Mouse (Mus musculus) neural tube, embryonic 11.5 days (tissue): ENCODE measurements at regions not wholly inside any gene's neighbourhood (a gene's known extent, or its start where the extent isn't known, plus 50 kb on each side); places are given as distances from the start of the nearest gene placed in this dataset.
"Not testable (repeated sequence)": the region's sequence is repeated elsewhere in the genome, so short reads cannot be mapped to it uniquely, and the experiment has no call there.

ENCODE experiments used
- ATAC-seq: fragments of 200-750 bp; cut with Nextera tagmentation; 2 replicates; pipeline ENCODE4 v1.8.0; 2017; ENCODE audit warnings: moderate number of reproducible peaks, mild to moderate bottlenecking, moderate TSS enrichment, moderate library complexity; ENCODE audit not compliant: insufficient read depth, low FRiP score, low TSS enrichment
- DNase-seq: peaks from one replicate; pipeline ENCODE4 v3.0.0-alpha.2; 2015; ENCODE audit warnings: low spot score
- H3K27ac ChIP-seq: fragments of 300-500 bp; sonication (generic); 2 replicates; pipeline ENCODE4 v1.5.1; 2014; ENCODE audit warnings: low read depth, mild to moderate bottlenecking, low read length
- H3K27me3 ChIP-seq: fragments of 300-500 bp; sonication (generic); 2 replicates; pipeline ENCODE4 v1.6.1; 2014; ENCODE audit warnings: mild to moderate bottlenecking, low read length, mixed read lengths; ENCODE audit not compliant: control insufficient read depth, insufficient read depth
- H3K36me3 ChIP-seq: fragments of 300-500 bp; sonication (generic); 2 replicates; pipeline ENCODE4 v1.6.1; 2014; ENCODE audit warnings: mild to moderate bottlenecking, low read length, moderate library complexity, mixed read lengths; ENCODE audit not compliant: control insufficient read depth, insufficient read depth
- H3K4me1 ChIP-seq: fragments of 300-500 bp; sonication (generic); 2 replicates; pipeline ENCODE4 v1.6.1; 2014; ENCODE audit warnings: low read length, mixed read lengths; ENCODE audit not compliant: control insufficient read depth, insufficient read depth
- H3K4me2 ChIP-seq: fragments of 300-500 bp; sonication (generic); 2 replicates; pipeline ENCODE4 v1.6.1; 2014; ENCODE audit warnings: low read depth, mild to moderate bottlenecking, moderate library complexity
- H3K4me3 ChIP-seq: fragments of 300-500 bp; sonication (generic); 2 replicates; pipeline ENCODE4 v1.5.1; 2014; ENCODE audit warnings: low read depth, low read length
- H3K9ac ChIP-seq: fragments of 300-500 bp; sonication (generic); 2 replicates; pipeline ENCODE4 v1.6.1; 2014; ENCODE audit warnings: mild to moderate bottlenecking, low read length
- H3K9me3 ChIP-seq: fragments of 300-500 bp; sonication (generic); 2 replicates; pipeline ENCODE4 v1.6.1; 2016; ENCODE audit warnings: low read length; ENCODE audit not compliant: control insufficient read depth
- WGBS: fragments of 180-500 bp; shearing (Covaris S2); extraction: QIAGEN DNeasy Blood & Tissue Kit; methylation state at CpG from one replicate; pipeline ENCODE4 v1.1.7; 2014; 5-methylcytosine and 5-hydroxymethylcytosine counted together

DNA sequence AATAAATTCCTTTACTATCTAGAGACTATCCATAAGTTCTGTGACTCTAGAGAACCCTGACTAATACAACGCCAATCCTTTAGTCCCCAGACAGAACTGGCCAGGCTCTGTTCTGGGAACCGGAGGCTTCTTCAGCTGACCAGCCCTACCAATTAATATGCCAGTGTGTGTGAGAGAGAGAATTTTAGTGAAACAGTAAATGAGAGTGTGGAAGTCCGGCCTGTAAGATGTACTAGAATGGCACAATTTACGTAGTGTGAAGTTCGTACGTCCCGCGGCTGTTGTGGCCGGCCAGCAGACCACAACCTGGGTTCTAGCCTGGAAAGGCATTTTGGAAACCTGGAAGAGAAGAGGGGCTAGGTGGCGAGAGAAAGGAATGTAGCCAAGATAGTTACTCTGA, 83.7 kb upstream of the Lemd2 start:
- not testable (repeated sequence) for DNase-seq, H3K4me2 ChIP-seq, H3K27me3 ChIP-seq, ATAC-seq, H3K27ac ChIP-seq, H3K36me3 ChIP-seq, H3K9ac ChIP-seq, H3K9me3 ChIP-seq, H3K4me1 ChIP-seq, H3K4me3 ChIP-seq
- WGBS = 96% methylated on average over 9 of the region's 10 CpGs

DNA sequence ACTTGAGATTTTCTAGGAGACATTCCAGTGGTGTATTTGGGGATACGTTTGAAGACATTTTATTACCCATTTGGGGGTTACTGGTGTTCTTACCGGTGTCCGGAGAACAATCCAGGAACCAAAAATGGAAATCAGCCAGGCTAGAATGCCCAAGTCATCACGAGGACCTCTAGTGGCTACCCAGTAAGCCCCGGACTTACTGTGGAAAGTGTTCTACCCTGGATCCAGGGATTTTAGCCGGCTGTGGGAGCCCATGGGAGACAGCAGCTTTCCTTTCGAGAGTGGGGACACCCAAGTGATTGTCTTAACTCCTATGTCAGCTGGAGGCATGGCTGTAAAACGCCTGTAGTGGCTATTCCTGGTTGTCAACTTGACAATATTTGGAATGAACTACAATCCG, 77.0 kb upstream of the Lemd2 start:
- Histone ChIP-seq H3K4me1 (no peaks in the 10 kb centered on the region), H3K9ac (no peak overlapping the region), H3K27ac (no peak overlapping the region), H3K36me3 (no peaks in the 10 kb centered on the region), H3K27me3 (no peaks in the 10 kb centered on the region), H3K4me3 (no peak overlapping the region), H3K4me2 (no peak overlapping the region), H3K9me3 (no peaks in the 10 kb centered on the region)
- WGBS = 73% methylated on average over 9 of the region's 9 CpGs
- ATAC-seq (no peak), DNase-seq (no peak)

DNA sequence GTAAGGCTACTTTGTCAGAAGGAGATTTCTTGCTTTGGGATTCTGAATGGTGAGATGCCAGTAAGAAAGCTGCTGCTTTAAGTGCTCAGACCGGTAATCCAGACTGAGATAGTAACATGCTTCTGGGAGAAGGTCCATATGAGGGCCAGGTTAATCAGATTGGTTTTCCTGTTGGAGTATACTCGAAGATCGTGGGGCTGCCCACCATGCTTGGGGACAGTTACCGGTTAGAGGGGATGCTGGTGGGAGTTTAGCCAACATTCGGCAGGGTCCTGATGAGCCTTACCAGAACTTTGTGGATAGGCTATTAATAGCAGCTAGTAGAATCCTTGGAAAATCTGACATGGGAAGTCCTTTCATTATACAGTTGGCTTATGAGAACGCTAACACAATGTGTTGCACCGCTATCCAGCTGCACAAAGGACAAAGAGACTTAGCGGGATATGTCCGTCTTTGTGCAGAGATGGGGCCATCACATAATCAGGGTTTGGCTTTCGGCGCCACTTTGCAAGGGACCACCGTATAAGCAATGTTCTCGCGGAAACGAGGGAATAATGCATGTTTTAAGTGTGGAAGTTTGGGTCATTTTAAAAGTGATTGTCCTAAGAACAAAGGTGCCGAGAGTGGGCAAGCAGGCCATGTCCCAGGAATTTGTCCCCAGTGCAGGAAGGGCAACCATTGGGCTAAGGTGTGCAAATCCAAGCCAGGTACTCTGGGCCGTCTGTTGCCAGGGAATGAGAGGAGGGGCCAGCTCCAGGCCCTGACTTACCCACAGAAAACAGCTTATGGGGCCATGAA, 75.4 kb upstream of the Lemd2 start:
- H3K4me1 ChIP-seq, H3K9ac ChIP-seq, H3K4me2 ChIP-seq, H3K36me3 ChIP-seq, H3K27ac ChIP-seq, H3K9me3 ChIP-seq, DNase-seq, ATAC-seq, H3K4me3 ChIP-seq, H3K27me3 ChIP-seq: not testable (repeated sequence)
- WGBS = 95% methylated on average over 17 of the region's 17 CpGs

DNA sequence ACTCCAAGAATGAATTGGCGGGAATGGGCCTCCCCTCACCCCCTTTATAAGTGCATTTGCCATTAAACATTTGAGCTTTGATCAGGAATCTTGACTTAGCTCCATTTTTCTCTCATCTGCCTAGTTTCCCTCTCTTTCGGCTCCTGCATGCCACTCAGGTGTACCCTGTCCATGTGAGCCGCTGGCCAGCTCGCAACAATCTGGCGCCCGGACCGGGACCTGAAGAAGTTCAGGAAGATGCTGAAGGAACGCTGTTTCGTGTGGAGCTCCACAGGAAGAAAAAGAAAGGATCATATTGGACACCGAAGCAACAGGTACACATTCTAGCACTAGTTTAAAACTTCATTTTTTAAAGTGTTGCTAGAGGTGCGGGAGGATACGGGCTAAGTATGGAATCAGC, 73.5 kb upstream of the Lemd2 start:
- H3K27ac ChIP-seq, H3K36me3 ChIP-seq, ATAC-seq, H3K4me1 ChIP-seq, DNase-seq, H3K4me2 ChIP-seq, H3K4me3 ChIP-seq, H3K9me3 ChIP-seq, H3K9ac ChIP-seq, H3K27me3 ChIP-seq: not testable (repeated sequence)
- 95% methylated on average over 12 of the region's 12 CpGs for WGBS

DNA sequence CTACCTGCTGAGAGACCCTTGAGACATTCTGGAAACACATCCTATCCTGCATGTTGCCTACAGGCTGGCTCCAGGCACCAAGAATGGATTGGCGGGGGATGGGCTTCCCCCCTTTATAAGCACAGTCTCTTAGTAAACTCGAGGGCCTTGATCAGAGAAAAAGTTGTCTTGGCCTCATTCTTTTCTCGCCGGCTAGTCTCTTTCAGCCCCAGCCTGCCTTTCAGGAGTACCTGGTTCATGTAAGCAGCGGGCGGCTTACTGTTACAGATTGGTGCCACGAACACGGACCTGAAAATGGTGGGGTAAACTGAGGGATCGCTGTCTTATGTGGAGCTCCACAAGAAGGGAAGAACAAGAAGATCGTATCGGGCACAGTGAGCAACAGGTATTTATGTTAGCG, 67.5 kb upstream of the Lemd2 start:
- H3K27me3 ChIP-seq, H3K9me3 ChIP-seq, H3K36me3 ChIP-seq, H3K4me3 ChIP-seq, H3K4me2 ChIP-seq, DNase-seq, ATAC-seq, H3K27ac ChIP-seq, H3K4me1 ChIP-seq, H3K9ac ChIP-seq: not testable (repeated sequence)
- WGBS = 91% methylated on average over 12 of the region's 12 CpGs

DNA sequence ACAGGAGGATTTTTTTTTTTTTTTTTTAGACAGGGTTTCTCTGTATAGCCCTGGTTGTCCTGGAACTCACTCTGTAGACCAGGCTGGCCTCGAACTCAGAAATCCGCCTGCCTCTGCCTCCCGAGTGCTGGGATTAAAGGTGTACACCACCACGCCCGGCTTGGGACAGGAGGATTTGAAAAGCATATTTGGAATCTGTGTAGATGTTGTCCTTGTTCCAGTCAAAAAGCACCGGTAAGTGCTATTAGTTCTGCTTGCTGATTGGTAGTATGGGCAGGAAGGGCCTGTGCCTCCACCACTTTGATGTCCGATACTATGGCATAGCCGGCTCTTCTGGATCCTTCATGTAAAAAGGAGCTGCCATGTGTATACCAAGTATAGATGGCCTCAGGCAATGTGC, 66.5 kb upstream of the Lemd2 start:
- H3K36me3 ChIP-seq, H3K9ac ChIP-seq, H3K4me3 ChIP-seq, H3K27ac ChIP-seq, ATAC-seq, H3K27me3 ChIP-seq, H3K4me2 ChIP-seq, H3K9me3 ChIP-seq, H3K4me1 ChIP-seq, DNase-seq: not testable (repeated sequence)
- 97% methylated on average over 7 of the region's 8 CpGs for WGBS

DNA sequence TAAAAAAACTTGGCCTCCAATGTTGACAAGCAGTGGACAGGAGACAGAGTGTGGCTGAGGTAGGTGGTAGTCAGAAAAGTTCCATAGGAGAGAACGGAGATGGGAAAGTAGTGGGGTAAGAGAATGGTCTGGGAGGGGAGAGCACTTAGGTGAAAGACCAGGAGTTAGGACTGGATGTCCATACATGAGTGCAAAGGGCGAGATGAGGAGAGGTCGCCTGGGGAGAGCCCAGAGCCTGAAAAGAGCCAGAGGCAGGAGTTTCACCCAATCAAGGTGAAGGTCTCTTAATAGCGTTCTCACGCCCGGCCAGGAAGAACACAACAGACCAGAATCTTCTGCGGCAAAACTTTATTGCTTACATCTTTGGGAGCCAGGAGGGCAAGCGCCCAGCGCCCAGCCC, 60.3 kb upstream of the Lemd2 start:
- not testable (repeated sequence) for H3K4me1 ChIP-seq, H3K9me3 ChIP-seq, ATAC-seq, DNase-seq, H3K4me3 ChIP-seq, H3K9ac ChIP-seq, H3K27me3 ChIP-seq, H3K4me2 ChIP-seq, H3K36me3 ChIP-seq, H3K27ac ChIP-seq
- 93% methylated on average over 6 of the region's 9 CpGs for WGBS

DNA sequence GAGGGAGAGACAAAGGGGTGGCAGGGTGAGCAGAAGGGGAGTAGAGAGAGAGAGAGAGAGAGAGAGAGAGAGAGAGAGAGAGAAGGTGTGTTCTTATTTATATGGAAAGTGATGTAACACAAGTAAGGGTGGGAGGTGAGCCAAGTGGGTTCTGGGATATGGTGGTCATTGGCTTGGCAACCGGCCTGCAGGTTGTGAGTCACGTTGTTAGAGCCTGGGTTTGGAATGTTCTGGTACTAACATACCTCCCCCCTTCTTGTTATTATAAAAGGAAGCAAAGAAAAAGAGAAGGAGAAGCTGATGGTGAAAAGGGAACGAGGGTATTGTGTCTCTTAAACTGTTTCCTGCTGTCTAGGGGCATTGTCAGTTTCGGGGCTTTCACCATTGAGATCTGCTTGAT, 58.3 kb upstream of the Lemd2 start:
- Histone ChIP-seq H3K36me3 (no peaks in the 10 kb centered on the region), H3K27ac (no peak overlapping the region), H3K9ac (no peak overlapping the region), H3K27me3 (no peaks in the 10 kb centered on the region), H3K4me1 (no peaks in the 10 kb centered on the region), H3K4me3 (no peak overlapping the region), H3K4me2 (no peak overlapping the region), H3K9me3 (no peaks in the 10 kb centered on the region)
- DNase-seq = no peak
- ATAC-seq = no peak
- WGBS = 77% methylated on average over 4 of the region's 4 CpGs

DNA sequence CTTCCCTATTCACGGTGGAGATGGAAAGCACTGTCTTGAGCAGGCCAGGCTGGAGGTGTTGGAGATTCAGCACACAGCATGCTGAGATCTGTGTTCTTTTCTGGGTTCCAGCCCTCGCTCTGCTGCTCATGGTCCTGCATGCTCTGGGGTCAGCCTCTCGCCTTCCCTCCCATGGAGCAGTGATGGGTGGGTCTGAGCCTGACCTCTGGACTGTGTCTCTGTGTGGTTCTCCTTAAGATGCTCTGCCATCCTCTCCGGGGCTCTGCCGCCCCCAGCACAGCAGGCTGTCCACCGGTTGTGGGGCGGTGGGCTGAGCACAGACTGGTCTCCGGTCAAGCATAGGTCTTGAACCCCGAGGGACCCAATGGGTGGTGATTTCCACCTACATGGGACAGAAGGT, 57.7 kb upstream of the Lemd2 start:
- Histone ChIP-seq H3K4me3 (no peak overlapping the region), H3K4me2 (no peak overlapping the region), H3K27ac (no peak overlapping the region), H3K9me3 (no peaks in the 10 kb centered on the region), H3K9ac (no peak overlapping the region), H3K27me3 (no peaks in the 10 kb centered on the region), H3K36me3 (no peaks in the 10 kb centered on the region), H3K4me1 (no peaks in the 10 kb centered on the region)
- WGBS = 91% methylated on average over 9 of the region's 9 CpGs
- DNase-seq (no peak), ATAC-seq (no peak)
